Mouse (Mus musculus) heart, embryonic 15.5 days (tissue): ENCODE measurements around the gene Gls2. TPM values are rescaled to one million over a fixed set of nuclear protein-coding genes. Genes with fewer than 3 reads are reported as not detected.
A peak's percentile ranks its signal among the peaks of the same experiment; 100 is the strongest.
"Not testable (repeated sequence)": the region's sequence is repeated elsewhere in the genome, so short reads cannot be mapped to it uniquely, and the experiment has no call there.

Source experiments
- ATAC-seq: fragments of 200-750 bp; cut with Nextera tagmentation; replicated peaks from 2 replicates; pipeline ENCODE4 v1.8.0; 2017; ENCODE audit warnings: low read depth, moderate TSS enrichment; ENCODE audit not compliant: insufficient number of reproducible peaks, insufficient read depth, low FRiP score
- H3K27ac ChIP-seq: fragments of 300-500 bp; sonication (generic); 2 replicates; pipeline ENCODE4 v1.5.1; 2015; ENCODE audit warnings: mild to moderate bottlenecking, inconsistent platforms
- H3K27me3 ChIP-seq: fragments of 300-500 bp; sonication (generic); 2 replicates; pipeline ENCODE4 v1.6.1; 2015; ENCODE audit warnings: inconsistent platforms
- H3K36me3 ChIP-seq: fragments of 300-500 bp; sonication (generic); 2 replicates; pipeline ENCODE4 v1.6.1; 2015; ENCODE audit warnings: mild to moderate bottlenecking, inconsistent platforms
- H3K4me1 ChIP-seq: fragments of 300-500 bp; sonication (generic); replicated peaks from 2 replicates; pipeline ENCODE4 v1.6.1; 2015; ENCODE audit warnings: inconsistent platforms
- H3K4me2 ChIP-seq: fragments of 300-500 bp; sonication (generic); 2 replicates; pipeline ENCODE4 v1.6.1; 2015; ENCODE audit warnings: inconsistent platforms, mild to moderate bottlenecking, moderate library complexity
- H3K4me3 ChIP-seq: fragments of 300-500 bp; sonication (generic); 2 replicates; pipeline ENCODE4 v1.5.1; 2015; ENCODE audit warnings: mild to moderate bottlenecking, inconsistent platforms
- H3K9ac ChIP-seq: fragments of 300-500 bp; sonication (generic); 2 replicates; pipeline ENCODE4 v1.6.1; 2015; ENCODE audit warnings: mild to moderate bottlenecking, inconsistent platforms
- H3K9me3 ChIP-seq: fragments of 300-500 bp; sonication (generic); replicated peaks from 2 replicates; pipeline ENCODE4 v1.6.1; 2016; ENCODE audit warnings: inconsistent platforms
- WGBS: fragments of 180-500 bp; shearing (Covaris S2); methylation state at CpG from one replicate; pipeline ENCODE4 v1.1.7; 2015; ENCODE audit warnings: mixed read lengths; 5-methylcytosine and 5-hydroxymethylcytosine counted together
- polyA plus RNA-seq: library from polyadenylated mRNA; unstranded; fragments of >200 nt; fragmentation: Nextera tagmentation; extraction: Ambion mirVana; gene quantifications from 2 replicates; pipeline ENCODE4 v1.2.1, GENCODE M21; 2015

Gls2 gene
- 0.58 and 0.66 TPM in 2 replicates for polyA plus RNA-seq

GRCm38 (mm10) chr10:128194024-128194550, at the start of gene Gls2:
Gene Gls2, plus strand, starts transcription at chr10:128194457.
- ATAC-seq = peak; percentile 96
- Histone ChIP-seq H3K4me3 (peak within 1 kb of the TSS; percentile 77), H3K27me3 (peaks cover 25% of the 10 kb centered on the region), H3K9ac (peak within 1 kb of the TSS; percentile 72), H3K36me3 (no peaks in the 10 kb centered on the region), H3K27ac (peak within 1 kb of the TSS; percentile 58; the same call in 1 of the 2 replicates), H3K4me1 (peaks cover 14% of the 10 kb centered on the region), H3K9me3 (no peaks in the 10 kb centered on the region), H3K4me2 (peak within 1 kb of the TSS; percentile 99)
- under 1% methylated on average over 46 of the region's 46 CpGs for WGBS

DNA sequence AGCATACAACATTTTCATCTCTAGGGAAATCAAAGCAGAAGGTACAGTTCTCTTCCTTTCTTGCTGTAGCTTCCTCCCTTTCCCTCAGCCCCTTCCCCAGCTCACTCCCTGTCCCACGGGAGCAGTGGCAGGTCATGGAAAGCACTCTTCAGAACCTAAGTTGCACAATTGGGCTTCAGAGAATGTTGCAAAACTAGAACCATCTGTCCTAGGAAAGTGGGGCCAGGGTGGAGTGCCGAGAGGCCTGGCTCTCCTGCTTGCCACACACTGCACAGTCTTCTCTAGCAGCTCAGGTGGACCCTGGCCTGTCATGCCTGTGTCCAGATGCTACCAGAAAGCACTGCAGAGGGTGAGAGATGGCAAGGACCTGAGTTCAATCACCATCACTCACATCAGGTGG, 49.3 kb upstream of the Gls2 start:
- no peak overlapping the region for H3K4me3 ChIP-seq
- ATAC-seq = no peak
- H3K4me2 ChIP-seq = no peak overlapping the region
- H3K27me3 ChIP-seq = no peaks in the 10 kb centered on the region
- no peak overlapping the region for H3K27ac ChIP-seq
- H3K36me3 ChIP-seq = peaks cover 29% of the 10 kb centered on the region
- H3K9me3 ChIP-seq = no peaks in the 10 kb centered on the region
- no peak overlapping the region for H3K9ac ChIP-seq
- H3K4me1 ChIP-seq = peaks cover 13% of the 10 kb centered on the region
- 77% methylated on average over 2 of the region's 2 CpGs for WGBS

GRCm38 (mm10) chr10:128148789-128149365, 45.4 kb upstream of the Gls2 start:
- Histone ChIP-seq H3K4me2 (peak overlapping the region; percentile 41; the same call in 1 of the 2 replicates), H3K9me3 (no peaks in the 10 kb centered on the region), H3K4me3 (no peak overlapping the region), H3K27ac (peak overlapping the region; percentile 89), H3K36me3 (peaks cover 20% of the 10 kb centered on the region), H3K9ac (no peak overlapping the region), H3K4me1 (peaks cover 36% of the 10 kb centered on the region), H3K27me3 (no peaks in the 10 kb centered on the region)
- no peak for ATAC-seq
- WGBS = 66% methylated on average over 5 of the region's 5 CpGs

GRCm38 (mm10) chr10:128149592-128149991, 44.7 kb upstream of the Gls2 start:
- no peaks in the 10 kb centered on the region for H3K9me3 ChIP-seq
- H3K27ac ChIP-seq = peak overlapping the region; percentile 89
- H3K4me2 ChIP-seq = peak overlapping the region; percentile 41
- peaks cover 43% of the 10 kb centered on the region for H3K4me1 ChIP-seq
- peak overlapping the region; percentile 1; the same call in 1 of the 2 replicates for H3K4me3 ChIP-seq
- H3K27me3 ChIP-seq = no peaks in the 10 kb centered on the region
- H3K9ac ChIP-seq = peak overlapping the region; percentile 36; the same call in 1 of the 2 replicates
- peaks cover 14% of the 10 kb centered on the region for H3K36me3 ChIP-seq
- peak; percentile 88 for ATAC-seq
- WGBS = 3% methylated on average over 5 of the region's 5 CpGs

GRCm38 (mm10) chr10:128150941-128151340, 43.3 kb upstream of the Gls2 start:
- Histone ChIP-seq H3K4me3 (peak overlapping the region; percentile 18; the same call in 1 of the 2 replicates), H3K36me3 (peaks cover 4% of the 10 kb centered on the region; the same call in 1 of the 2 replicates), H3K9me3 (no peaks in the 10 kb centered on the region), H3K4me2 (peak overlapping the region; percentile 51), H3K27me3 (no peaks in the 10 kb centered on the region), H3K9ac (0 out of 2 replicates have a peak overlapping the region, but pooled peaks have one; percentile 16), H3K27ac (peak overlapping the region; percentile 89), H3K4me1 (peaks cover 45% of the 10 kb centered on the region)
- WGBS = 43% methylated on average over 14 of the region's 14 CpGs
- ATAC-seq = peak; percentile 77

- Histone ChIP-seq H3K4me3 (no peak overlapping the region), H3K27me3 (no peaks in the 10 kb centered on the region), H3K9me3 (no peaks in the 10 kb centered on the region), H3K9ac (no peak overlapping the region), H3K4me1 (peaks cover 42% of the 10 kb centered on the region), H3K27ac (no peak overlapping the region), H3K4me2 (no peak overlapping the region), H3K36me3 (no peaks in the 10 kb centered on the region)
- no peak for ATAC-seq
- WGBS = 57% methylated on average over 3 of the region's 3 CpGs
These were observed 40.3 kb upstream of the Gls2 start for GRCm38 (mm10) chr10:128153978-128154377.

GRCm38 (mm10) chr10:128165726-128166125, 28.5 kb upstream of the Gls2 start:
- H3K36me3 ChIP-seq = peaks cover 12% of the 10 kb centered on the region; the same call in 1 of the 2 replicates
- H3K27me3 ChIP-seq, H3K27ac ChIP-seq, H3K4me3 ChIP-seq, ATAC-seq, H3K4me2 ChIP-seq, H3K9me3 ChIP-seq, H3K9ac ChIP-seq: not testable (repeated sequence)
- 86% methylated on average over 3 of the region's 3 CpGs for WGBS
- peaks cover 14% of the 10 kb centered on the region; the same call in 1 of the 2 replicates for H3K4me1 ChIP-seq

DNA sequence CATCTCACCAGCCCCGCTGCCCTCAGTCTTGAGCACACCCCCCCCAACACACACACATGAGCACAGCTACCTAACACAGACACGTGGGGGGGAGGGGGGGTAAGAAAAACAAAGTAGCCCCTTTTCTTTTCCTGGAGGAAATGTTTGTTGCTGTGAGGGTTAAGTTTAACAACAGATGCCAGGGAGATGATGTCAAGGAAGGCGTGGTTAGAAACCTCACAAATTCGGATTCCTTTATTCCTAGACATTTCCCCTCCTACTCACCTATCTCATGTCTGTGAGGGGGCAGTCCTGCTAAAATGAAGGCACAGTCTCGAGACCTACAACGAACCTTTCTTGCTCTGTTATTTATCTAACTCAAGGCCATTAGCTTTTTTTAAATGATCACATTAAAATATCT, 27.2 kb upstream of the Gls2 start:
- 31% methylated on average over 6 of the region's 6 CpGs for WGBS
- ATAC-seq = no peak
- Histone ChIP-seq H3K36me3 (peaks cover 12% of the 10 kb centered on the region; the same call in 1 of the 2 replicates), H3K9me3 (no peaks in the 10 kb centered on the region), H3K27ac (peak overlapping the region; percentile 47; the same call in 1 of the 2 replicates), H3K4me3 (no peak overlapping the region), H3K27me3 (no peaks in the 10 kb centered on the region), H3K4me1 (peaks cover 14% of the 10 kb centered on the region; the same call in 1 of the 2 replicates), H3K9ac (0 out of 2 replicates have a peak overlapping the region, but pooled peaks have one; percentile 2), H3K4me2 (no peak overlapping the region)

GRCm38 (mm10) chr10:128171348-128171747, 22.9 kb upstream of the Gls2 start:
- H3K36me3 ChIP-seq, H3K4me3 ChIP-seq, H3K27ac ChIP-seq, H3K9me3 ChIP-seq, H3K9ac ChIP-seq, H3K27me3 ChIP-seq, H3K4me2 ChIP-seq, ATAC-seq: not testable (repeated sequence)
- peaks cover 25% of the 10 kb centered on the region for H3K4me1 ChIP-seq
- 98% methylated on average over 10 of the region's 10 CpGs for WGBS

- Histone ChIP-seq H3K9ac (peak overlapping the region; percentile 60), H3K27me3 (no peaks in the 10 kb centered on the region), H3K4me2 (peak overlapping the region; percentile 65), H3K4me1 (peaks cover 22% of the 10 kb centered on the region), H3K9me3 (no peaks in the 10 kb centered on the region), H3K27ac (peak overlapping the region; percentile 90), H3K4me3 (peak overlapping the region; percentile 60), H3K36me3 (no peaks in the 10 kb centered on the region)
- ATAC-seq = no peak
- 6% methylated on average over 3 of the region's 3 CpGs for WGBS
These were observed 19.0 kb upstream of the Gls2 start for GRCm38 (mm10) chr10:128175302-128175701.

DNA sequence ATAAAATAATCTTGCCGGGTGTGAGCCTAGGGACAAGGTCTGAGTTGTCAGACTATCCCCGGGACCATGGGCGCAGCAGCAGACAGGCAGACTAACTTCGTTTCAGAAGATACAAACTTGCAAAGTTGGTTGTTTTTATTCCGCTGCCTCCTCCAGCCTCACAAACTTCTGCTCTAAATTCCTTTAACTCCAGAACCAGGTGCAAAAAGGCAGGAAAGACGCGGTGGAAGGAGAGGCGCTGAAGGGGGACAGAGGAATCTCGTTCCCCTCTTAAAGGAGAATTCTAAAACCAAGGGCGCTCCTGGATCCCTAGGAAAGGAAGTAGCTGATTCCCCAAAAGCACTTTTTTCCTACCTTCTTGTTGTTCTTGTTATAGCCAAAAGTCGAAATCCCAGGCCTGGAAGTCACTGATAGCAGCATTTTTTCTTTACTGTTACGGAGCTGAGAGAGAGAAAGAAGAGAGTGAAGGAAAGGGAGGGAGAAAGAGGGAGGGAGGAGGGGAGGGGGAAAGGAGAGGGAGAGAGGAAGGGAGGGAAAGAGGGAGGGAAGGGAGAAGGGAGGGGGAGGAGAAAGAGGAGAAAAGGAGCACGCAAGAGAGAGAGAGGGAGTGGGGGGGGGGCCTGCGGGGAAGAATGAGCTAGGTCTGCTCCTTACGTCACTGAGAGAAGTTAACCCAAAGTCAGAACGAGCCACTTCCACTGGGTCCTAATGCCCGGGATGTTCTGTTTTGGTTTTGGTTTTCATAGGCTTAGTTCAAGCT, 18.1 kb upstream of the Gls2 start:
- Histone ChIP-seq H3K36me3 (no peaks in the 10 kb centered on the region), H3K4me2 (peak overlapping the region; percentile 65), H3K9me3 (no peaks in the 10 kb centered on the region), H3K9ac (peak overlapping the region; percentile 60), H3K4me1 (peaks cover 22% of the 10 kb centered on the region), H3K27ac (peak overlapping the region; percentile 90), H3K27me3 (no peaks in the 10 kb centered on the region), H3K4me3 (peak overlapping the region; percentile 60)
- WGBS = 1% methylated on average over 17 of the region's 17 CpGs
- ATAC-seq = peak; percentile 84
